ENCODE assay signal across 30 mouse cellular contexts in the genomic region with DNA sequence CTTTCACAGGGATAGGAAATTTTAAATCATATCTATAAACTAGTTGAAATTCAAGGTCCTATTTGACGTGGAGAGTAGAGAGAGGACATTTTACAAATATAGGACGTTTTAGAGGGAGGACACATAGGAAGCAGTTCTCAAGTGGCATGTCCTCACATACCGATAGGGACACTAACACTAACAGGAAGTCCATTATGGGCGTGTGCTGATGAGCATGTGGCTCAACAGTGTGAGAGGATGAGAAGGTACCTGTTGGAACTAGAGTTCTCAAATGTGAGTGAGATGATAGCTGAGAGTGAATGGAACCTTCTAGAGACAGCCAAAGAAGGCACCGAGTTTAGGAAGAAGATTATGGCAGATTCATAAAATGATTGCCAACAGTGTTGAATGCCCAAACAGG. TPM values are rescaled to one million over a fixed set of nuclear protein-coding genes. Genes with fewer than 3 reads are reported as not detected.
"Had no signal": no experiment of that assay in that cellular context is flagged by ENCODE, and none has a peak within 500 bp of the region (broad histone marks: within the 10 kb centered on the region; RNA-seq: fewer than 3 reads in every experiment).

No protein-coding gene starts in this region.

- H3K4me1 ChIP-seq: limb, embryonic 10.5 days; limb, embryonic 13.5 days; liver, embryonic 12.5 days; liver, embryonic 15.5 days; neural tube, embryonic 13.5 days had no signal

- H3K27me3 ChIP-seq: limb, embryonic 13.5 days; liver, embryonic 12.5 days; liver, embryonic 15.5 days; lung, embryonic 15.5 days; neural tube, embryonic 13.5 days had no signal

- H3K27ac ChIP-seq: limb, embryonic 10.5 days; limb, embryonic 13.5 days; liver, embryonic 12.5 days; liver, embryonic 15.5 days; lung, embryonic 15.5 days; neural tube, embryonic 13.5 days had no signal

- DNase-seq: kidney, adult 9 months; kidney, postnatal 14 days; kidney, postnatal 4 days; liver; lung, adult 18-20 months; lung, postnatal 10 days; lung, postnatal 36 days; midbrain, embryonic 14.5 days; retina, postnatal 1 day; right cerebral cortex, postnatal 25 days; spleen, adult 18-20 months; thymus, adult 18-20 months; thymus, postnatal 36 days had no signal

- ATAC-seq: liver, embryonic 12.5 days had no signal

- H3K9ac ChIP-seq: limb, embryonic 13.5 days; liver, embryonic 12.5 days; liver, embryonic 15.5 days; lung, embryonic 15.5 days; neural tube, embryonic 13.5 days had no signal

- H3K9me3 ChIP-seq: limb, embryonic 10.5 days; limb, embryonic 13.5 days; liver, embryonic 12.5 days; liver, embryonic 15.5 days; lung, embryonic 15.5 days; neural tube, embryonic 13.5 days had no signal

- H3K4me2 ChIP-seq: limb, embryonic 13.5 days; liver, embryonic 12.5 days; liver, embryonic 15.5 days; lung, embryonic 15.5 days; midbrain, embryonic 11.5 days; neural tube, embryonic 13.5 days had no signal

- H3K36me3 ChIP-seq: limb, embryonic 10.5 days; limb, embryonic 13.5 days; liver, embryonic 12.5 days; liver, embryonic 15.5 days; lung, embryonic 15.5 days; neural tube, embryonic 13.5 days had no signal

- H3K4me3 ChIP-seq: limb, embryonic 10.5 days; limb, embryonic 13.5 days; liver, embryonic 12.5 days; liver, embryonic 15.5 days; lung, embryonic 15.5 days; neural tube, embryonic 13.5 days had no signal

RNA-seq across cellular contexts. Expression of gene Atp6v1g3, which starts 17.9 kb away (rescaled TPM):
- total RNA-seq: layer of hippocampus, adult 18-20 months; layer of hippocampus, postnatal 14 days; left cerebral cortex, adult 8-10 months; left cerebral cortex, postnatal 14 days; megakaryocyte-erythroid progenitor cell, adult 5-6 weeks; midbrain, postnatal 0 days; neutrophil, adult 5-6 weeks had no signal
- polyA plus RNA-seq: liver, embryonic 12.5 days; liver, embryonic 15.5 days; lung, embryonic 15.5 days; midbrain, embryonic 11.5 days; midbrain, embryonic 14.5 days; midbrain, postnatal 0 days; neural tube, embryonic 13.5 days; stomach, embryonic 16.5 days; testis, adult 2 months; urinary bladder, adult 2 months had no signal
